In genomic region chr12:86930934-86931729, GRCm38 (mm10) we compare ENCODE assay signal across 21 mouse cellular contexts. TPM values are rescaled to one million over a fixed set of nuclear protein-coding genes. Genes with fewer than 3 reads are reported as not detected.
A peak's percentile ranks its signal among the peaks of the same experiment; 100 is the strongest.
DNase-seq lines count a peak whose midpoint lies in the region; ATAC-seq and TF ChIP-seq lines count a peak whose summit lies in the region.
"Had no signal": no experiment of that assay in that cellular context is flagged by ENCODE, and none has a peak within 500 bp of the region (broad histone marks: within the 10 kb centered on the region; RNA-seq: fewer than 3 reads in every experiment).

No protein-coding gene starts in this region.

- no peaks in the 10 kb centered on the region; the same call in 1 of the 2 replicates for H3K9me3 ChIP-seq in heart, embryonic 10.5 days
- no peaks in the 10 kb centered on the region for H3K9me3 ChIP-seq in lung, postnatal 0 days (ENCODE audit: low read length)
- H3K9me3 ChIP-seq: neural tube, embryonic 12.5 days had no signal

- DNase-seq in cerebellum, adult 9-11 months, result peak; percentile 28
- DNase-seq in cerebellum, adult 11-12 months, result no peak
- peak; percentile 51 to 71 for DNase-seq in heart, adult 9 months (ENCODE audit: low spot score in 2 of 2)
- DNase-seq in heart, embryonic 10.5 days (ENCODE audit: low spot score), result no peak
- no peak for DNase-seq in lung, postnatal 0 days (ENCODE audit: low spot score)
- no peak for DNase-seq in lung, postnatal 10 days
- DNase-seq in ZHBTc4 (ENCODE audit: low read depth, low spot score), result peak; percentile 88
- DNase-seq in embryo, embryonic 9.5 days (ENCODE audit: extremely low spot score), result no peak
- DNase-seq: cerebellum, postnatal 25 days; gastrocnemius, postnatal 10 days; kidney, adult 11 months; right cerebral cortex, postnatal 25 days; thymus, adult 2 months had no signal

- no peak for TF ChIP-seq EP300 in lung, postnatal 0 days (IDR thresholded peaks at IDR 0.05)

- H3K27ac ChIP-seq in heart, embryonic 10.5 days, result no peak overlapping the region
- H3K27ac ChIP-seq in lung, postnatal 0 days (ENCODE audit: low read length), result peak overlapping the region; percentile 64
- H3K27ac ChIP-seq: embryonic facial prominence, embryonic 10.5 days; limb, embryonic 13.5 days; neural tube, embryonic 12.5 days had no signal

- no peak for TF ChIP-seq CTCF in lung, postnatal 0 days (IDR thresholded peaks at IDR 0.05)

- no peak for ATAC-seq in lung, postnatal 0 days
- ATAC-seq: hindbrain, embryonic 16.5 days; Patski had no signal

- peaks cover 10% of the 10 kb centered on the region for H3K4me1 ChIP-seq in heart, embryonic 10.5 days
- H3K4me1 ChIP-seq in lung, postnatal 0 days (ENCODE audit: insufficient read depth, low read depth, low read length), result peaks cover 15% of the 10 kb centered on the region

- H3K4me3 ChIP-seq in heart, embryonic 10.5 days, result no peak overlapping the region
- H3K4me3 ChIP-seq in lung, postnatal 0 days (ENCODE audit: low read depth, low read length), result no peak overlapping the region
- H3K4me3 ChIP-seq: embryonic facial prominence, embryonic 10.5 days; erythroblast, embryonic 14.5 days; limb, embryonic 13.5 days; neural tube, embryonic 12.5 days had no signal

- 73% methylated on average over 6 of the region's 6 CpGs for WGBS in heart, embryonic 10.5 days
- WGBS in lung, postnatal 0 days, result 86% methylated on average over 6 of the region's 6 CpGs

- no peaks in the 10 kb centered on the region for H3K27me3 ChIP-seq in heart, embryonic 10.5 days (ENCODE audit: insufficient read depth, poor library complexity, severe bottlenecking)
- H3K27me3 ChIP-seq in lung, postnatal 0 days (replicated peaks; ENCODE audit: insufficient read depth, low read length), result no peaks in the 10 kb centered on the region
- H3K27me3 ChIP-seq: CH12.LX; limb, embryonic 13.5 days; neural tube, embryonic 12.5 days; Patski had no signal

- H3K9ac ChIP-seq in lung, postnatal 0 days (replicated peaks; ENCODE audit: low read depth), result no peak overlapping the region
- H3K9ac ChIP-seq: limb, embryonic 13.5 days; neural tube, embryonic 12.5 days had no signal

- H3K36me3 ChIP-seq in heart, embryonic 10.5 days, result no peaks in the 10 kb centered on the region
- no peaks in the 10 kb centered on the region for H3K36me3 ChIP-seq in lung, postnatal 0 days (ENCODE audit: insufficient read depth, low read length)
- H3K36me3 ChIP-seq: embryonic facial prominence, embryonic 10.5 days; limb, embryonic 13.5 days; neural tube, embryonic 12.5 days had no signal

- no peak overlapping the region for H3K4me2 ChIP-seq in lung, postnatal 0 days (replicated peaks; ENCODE audit: low read depth, low read length)
- H3K4me2 ChIP-seq: limb, embryonic 13.5 days; neural tube, embryonic 12.5 days had no signal

RNA-seq across cellular contexts. Expression of gene Cipc, which starts 15.7 kb away (rescaled TPM):
- polyA plus RNA-seq in heart, embryonic 10.5 days (2016; fragmentation: Nextera tagmentation; extraction: Ambion mirVana), result 26.7 and 33.8 TPM in 2 replicates
- 12.5 and 14.8 TPM in 2 replicates for polyA plus RNA-seq in lung, postnatal 0 days (2015; fragmentation: Nextera tagmentation; extraction: Ambion mirVana)

RNA-seq across cellular contexts. Expression of gene Irf2bpl, which starts 46.5 kb away (rescaled TPM):
- polyA plus RNA-seq in heart, embryonic 10.5 days (2016; fragmentation: Nextera tagmentation; extraction: Ambion mirVana), result 28.7 and 35.3 TPM in 2 replicates
- polyA plus RNA-seq in lung, postnatal 0 days (2015; fragmentation: Nextera tagmentation; extraction: Ambion mirVana), result 39.5 and 49.1 TPM in 2 replicates

RNA-seq across cellular contexts. Expression of gene Zdhhc22, which starts 59.1 kb away (rescaled TPM):
- not detected in 2 replicates for polyA plus RNA-seq in heart, embryonic 10.5 days (2016; fragmentation: Nextera tagmentation; extraction: Ambion mirVana)
- 0.04 TPM in 1 of 2 replicates, not detected in the other for polyA plus RNA-seq in lung, postnatal 0 days (2015; fragmentation: Nextera tagmentation; extraction: Ambion mirVana)
- polyA plus RNA-seq: erythroblast, embryonic 14.5 days; limb, embryonic 13.5 days; liver, embryonic 16.5 days; Patski had no signal

Comparison
In these comparisons a context has a peak if more than half of its experiments do, and no peak if none do; other contexts are left out.
1. DNase-seq: peak in cerebellum, adult 9-11 months (single experiment), heart, adult 9 months (2 of 2) and ZHBTc4 (single experiment); none in cerebellum, adult 11-12 months (single experiment), heart, embryonic 10.5 days (single experiment), lung, postnatal 0 days (single experiment), lung, postnatal 10 days (single experiment) and embryo, embryonic 9.5 days (single experiment).